Mouse (Mus musculus) MEL (cell line): ENCODE measurements around the gene Cox17. TPM values are rescaled to one million over a fixed set of nuclear protein-coding genes. Genes with fewer than 3 reads are reported as not detected.

ENCODE experiments used
- DNase-seq: peaks from one replicate; pipeline ENCODE4 v3.0.0; 2011; ENCODE audit warnings: low read depth, low spot score
- H3K27ac ChIP-seq: 2 replicates; pipeline ENCODE4 v1.5.1; 2012; ENCODE audit warnings: low read depth, mild to moderate bottlenecking, control low read depth, low read length, moderate library complexity; ENCODE audit not compliant: control insufficient read depth
- H3K27me3 ChIP-seq, 2 experiments: fragments of 150-350 bp in 1 of 2; sonication (generic) in 1 of 2; 2 replicates each; pipeline ENCODE4 v1.6.1; 2012; ENCODE audit warnings: low read length in 2 of 2, mild to moderate bottlenecking in 2 of 2, improper control_type of control experiment in 1 of 2, moderate library complexity in 1 of 2; ENCODE audit not compliant: insufficient read depth in 2 of 2, control insufficient read depth in 1 of 2
- H3K36me3 ChIP-seq, 2 experiments: 2 replicates each; pipeline ENCODE4 v1.6.1; 2012 to 2014; ENCODE audit warnings: low read length in 2 of 2, improper control_type of control experiment in 1 of 2, inconsistent platforms in 1 of 2, mild to moderate bottlenecking in 1 of 2; ENCODE audit not compliant: insufficient read depth in 2 of 2, control insufficient read depth in 1 of 2
- H3K4me1 ChIP-seq, 2 experiments: fragments of 150-350 bp in 1 of 2; sonication (generic) in 1 of 2; 2 replicates each; pipeline ENCODE4 v1.6.1; 2012; ENCODE audit warnings: low read length in 2 of 2, improper control_type of control experiment in 1 of 2, mild to moderate bottlenecking in 1 of 2; ENCODE audit not compliant: insufficient read depth in 2 of 2, control insufficient read depth in 1 of 2
- H3K4me3 ChIP-seq, 2 experiments: fragments of 150-350 bp in 1 of 2; sonication (generic) in 1 of 2; 2 replicates each; pipeline ENCODE4 v1.5.1; 2012; ENCODE audit warnings: low read depth in 2 of 2, low read length in 2 of 2, mild to moderate bottlenecking in 2 of 2, moderate library complexity in 2 of 2, control low read depth in 1 of 2, improper control_type of control experiment in 1 of 2; ENCODE audit not compliant: control insufficient read depth in 1 of 2, insufficient read depth in 1 of 2
- H3K79me2 ChIP-seq: 2 replicates; pipeline ENCODE4 v1.6.1; 2012; ENCODE audit warnings: mild to moderate bottlenecking, low read length, moderate library complexity; ENCODE audit not compliant: control insufficient read depth, poor library complexity, insufficient read depth
- H3K9ac ChIP-seq: 2 replicates; pipeline ENCODE4 v1.6.1; 2012; ENCODE audit warnings: low read depth, mild to moderate bottlenecking, control low read depth, low read length, moderate library complexity; ENCODE audit not compliant: control insufficient read depth, poor library complexity, severe bottlenecking
- H3K9me3 ChIP-seq: fragments of 150-350 bp; sonication (generic); replicated peaks from 2 replicates; pipeline ENCODE4 v1.6.1; 2012; ENCODE audit warnings: mild to moderate bottlenecking, low read length, improper control_type of control experiment, moderate library complexity; ENCODE audit not compliant: insufficient read depth
- CHD1 ChIP-seq: IDR thresholded peaks from 2 replicates; pipeline ENCODE4 v1.6.1; 2012; ENCODE audit warnings: low read depth, mild to moderate bottlenecking, inconsistent platforms, low read length, improper control_type of control experiment
- CTCF ChIP-seq, 3 experiments: IDR thresholded peaks in 2 of 3; conservative IDR thresholded peaks in 1 of 3; 2 replicates each; pipeline ENCODE4 v1.5.1; 2011 to 2012; ENCODE audit warnings: low read length in 3 of 3, low read depth in 2 of 3, mild to moderate bottlenecking in 2 of 3, improper control_type of control experiment in 1 of 3, inconsistent platforms in 1 of 3, mixed read lengths in 1 of 3, moderate library complexity in 1 of 3; ENCODE audit not compliant: control insufficient read depth in 1 of 3, insufficient read depth in 1 of 3, poor library complexity in 1 of 3, severe bottlenecking in 1 of 3
- E2F4 ChIP-seq: IDR thresholded peaks from 2 replicates; pipeline ENCODE4 v1.6.1; 2011; ENCODE audit warnings: low read depth, low read length, improper control_type of control experiment, borderline replicate concordance
- ELF1 ChIP-seq: IDR thresholded peaks from 2 replicates; pipeline ENCODE4 v1.6.1; 2014; ENCODE audit warnings: low read depth, mild to moderate bottlenecking, inconsistent platforms, low read length, improper control_type of control experiment, moderate library complexity
- GABPA ChIP-seq: IDR thresholded peaks from 2 replicates; pipeline ENCODE4 v1.6.1; 2012; ENCODE audit warnings: low read depth, mild to moderate bottlenecking, inconsistent platforms, low read length, improper control_type of control experiment, moderate library complexity
- GATA1 ChIP-seq: IDR thresholded peaks from 2 replicates; pipeline ENCODE4 v1.6.1; 2011; ENCODE audit warnings: low read depth, low read length, improper control_type of control experiment
- HCFC1 ChIP-seq: IDR thresholded peaks from 2 replicates; pipeline ENCODE4 v1.6.1; 2012; ENCODE audit warnings: low read depth, mild to moderate bottlenecking, inconsistent platforms, low read length, improper control_type of control experiment, moderate library complexity
- JUND ChIP-seq: IDR thresholded peaks from 2 replicates; pipeline ENCODE4 v1.6.1; 2011; ENCODE audit warnings: low read depth, mild to moderate bottlenecking, improper control_type of control experiment, low read length
- MAFK ChIP-seq: IDR thresholded peaks from 2 replicates; pipeline ENCODE4 v1.6.1; 2011; ENCODE audit warnings: low read depth, mild to moderate bottlenecking, low read length, improper control_type of control experiment, borderline replicate concordance
- MAX ChIP-seq: IDR thresholded peaks from 2 replicates; pipeline ENCODE4 v1.6.1; 2011; ENCODE audit warnings: low read length, improper control_type of control experiment
- MAZ ChIP-seq: IDR thresholded peaks from 2 replicates; pipeline ENCODE4 v1.6.1; 2012; ENCODE audit warnings: low read depth, mild to moderate bottlenecking, inconsistent platforms, low read length, improper control_type of control experiment
- MEF2A ChIP-seq: IDR thresholded peaks from 2 replicates; pipeline ENCODE4 v1.6.1; 2014; ENCODE audit warnings: low read depth, mild to moderate bottlenecking, inconsistent platforms, low read length, improper control_type of control experiment; ENCODE audit not compliant: poor library complexity, insufficient replicate concordance, severe bottlenecking; ENCODE audit errors: extremely low read depth
- MXI1 ChIP-seq: IDR thresholded peaks from 2 replicates; pipeline ENCODE4 v1.6.1; 2011; ENCODE audit warnings: mild to moderate bottlenecking, low read depth, low read length, improper control_type of control experiment
- NELFE ChIP-seq: IDR thresholded peaks from 2 replicates; pipeline ENCODE4 v1.6.1; 2011; ENCODE audit warnings: low read depth, low read length, improper control_type of control experiment
- NRF1 ChIP-seq: IDR thresholded peaks from 2 replicates; pipeline ENCODE4 v1.6.1; 2014; ENCODE audit warnings: low read depth, mild to moderate bottlenecking, inconsistent platforms, low read length, improper control_type of control experiment, moderate library complexity; ENCODE audit not compliant: poor library complexity, insufficient read depth, severe bottlenecking
- POLR2AphosphoS2 ChIP-seq: IDR thresholded peaks from 2 replicates; pipeline ENCODE4 v1.6.1; 2011; ENCODE audit warnings: low read length, improper control_type of control experiment
- RAD21 ChIP-seq: IDR thresholded peaks from 2 replicates; pipeline ENCODE4 v1.6.1; 2011; ENCODE audit warnings: mild to moderate bottlenecking, low read depth, low read length, improper control_type of control experiment
- SIN3A ChIP-seq: IDR thresholded peaks from 2 replicates; pipeline ENCODE4 v1.6.1; 2012; ENCODE audit warnings: low read length, improper control_type of control experiment, inconsistent platforms
- TCF12 ChIP-seq: IDR thresholded peaks from 2 replicates; pipeline ENCODE4 v1.6.1; 2014; ENCODE audit warnings: low read depth, mild to moderate bottlenecking, inconsistent platforms, low read length, improper control_type of control experiment, moderate library complexity
- USF1 ChIP-seq: IDR thresholded peaks from 2 replicates; pipeline ENCODE4 v1.6.1; 2014; ENCODE audit warnings: low read depth, mild to moderate bottlenecking, inconsistent platforms, low read length, improper control_type of control experiment, moderate library complexity
- ZC3H11A ChIP-seq: IDR thresholded peaks from 2 replicates; pipeline ENCODE4 v1.6.1; 2012; ENCODE audit warnings: low read depth, mild to moderate bottlenecking, inconsistent platforms, low read length, improper control_type of control experiment
- ZKSCAN1 ChIP-seq: IDR thresholded peaks from 2 replicates; pipeline ENCODE4 v1.6.1; 2012; ENCODE audit warnings: low read depth, mild to moderate bottlenecking, inconsistent platforms, low read length, improper control_type of control experiment, moderate library complexity
- ZMIZ1 ChIP-seq: IDR thresholded peaks from 2 replicates; pipeline ENCODE4 v1.6.1; 2012; ENCODE audit warnings: low read depth, mild to moderate bottlenecking, inconsistent platforms, low read length, improper control_type of control experiment, moderate library complexity
- ZNF384 ChIP-seq: IDR thresholded peaks from 2 replicates; pipeline ENCODE4 v1.6.1; 2012; ENCODE audit warnings: low read depth, mild to moderate bottlenecking, inconsistent platforms, low read length, improper control_type of control experiment
- polyA plus RNA-seq, 2 experiments: library from polyadenylated mRNA; stranded (reverse) in 1 of 2; unstranded in 1 of 2; fragments of >175 nt in 1 of 2; fragments of >200 nt in 1 of 2; gene quantifications; 2 replicates each; pipeline versions ENCODE4 v1.2.1 to v1.2.4; 2012; ENCODE audit warnings: low replicate concordance in 2 of 2, low read depth in 1 of 2; ENCODE audit not compliant: insufficient read length in 2 of 2, insufficient read depth in 1 of 2, missing spikeins in 1 of 2
- total RNA-seq: library from RNA; depleted of rRNA; stranded (reverse); fragments of 300-350 nt; gene quantifications from 2 replicates; pipeline ENCODE4 v1.2.3, GENCODE M21; 2012

Cox17 gene
- total and polyA plus RNA-seq, 3 experiments: 269 to 295 TPM; not detected in 1

GRCm38 (mm10) chr16:38324311-38324710 lies 22.5 kb upstream of the Cox17 start:
- H3K4me3 ChIP-seq: no peak overlapping the region
- peaks cover 0 to 3% of the 10 kb centered on the region in 2 experiments; a peak in 1 of 4 replicates for H3K27me3 ChIP-seq
- no peaks in the 10 kb centered on the region for H3K79me2 ChIP-seq
- H3K9me3 ChIP-seq: no peaks in the 10 kb centered on the region
- H3K4me1 ChIP-seq: no peaks in the 10 kb centered on the region
- H3K27ac ChIP-seq: no peak overlapping the region
- no peak for DNase-seq
- no peak overlapping the region for H3K9ac ChIP-seq
- no peaks in the 10 kb centered on the region for H3K36me3 ChIP-seq
- TF ChIP-seq MAFK (no peak), MXI1 (no peak), HCFC1 (no peak), NELFE (no peak), ZKSCAN1 (no peak), JUND (no peak), E2F4 (no peak), NRF1 (no peak), CTCF (IDR thresholded peaks at IDR 0.05 in 2 of 3, conservative IDR thresholded peaks at IDR 0.05 in 1 of 3; ENCODE audit: control insufficient read depth in 1 of 3, insufficient read depth in 1 of 3, low read depth in 2 of 3, low read length in 3 of 3, poor library complexity in 1 of 3, severe bottlenecking in 1 of 3) (no peak), ZC3H11A (no peak)

GRCm38 (mm10) chr16:38326778-38327397 lies 19.9 kb upstream of the Cox17 start:
- TF ChIP-seq GATA1: no peak
- TF ChIP-seq MAZ: no peak
- TF ChIP-seq HCFC1: no peak
- no peak for TF ChIP-seq MAFK
- TF ChIP-seq USF1: no peak
- no peak for TF ChIP-seq MAX
- no peak for TF ChIP-seq GABPA
- TF ChIP-seq E2F4: no peak
- no peak for TF ChIP-seq ZMIZ1
- no peak for TF ChIP-seq JUND
- no peak for TF ChIP-seq CHD1
- TF ChIP-seq RAD21: no peak
- TF ChIP-seq SIN3A: no peak
- no peak for TF ChIP-seq ZNF384
- no peak for TF ChIP-seq POLR2AphosphoS2
- TF ChIP-seq CTCF (IDR thresholded peaks at IDR 0.05 in 2 of 3, conservative IDR thresholded peaks at IDR 0.05 in 1 of 3; ENCODE audit: control insufficient read depth in 1 of 3, insufficient read depth in 1 of 3, low read depth in 2 of 3, low read length in 3 of 3, poor library complexity in 1 of 3, severe bottlenecking in 1 of 3): no peak
- no peak for TF ChIP-seq ELF1
- no peak for TF ChIP-seq MEF2A
- TF ChIP-seq TCF12: no peak
- Histone ChIP-seq H3K9ac (no peak overlapping the region), H3K36me3 (no peaks in the 10 kb centered on the region), H3K79me2 (no peaks in the 10 kb centered on the region), H3K9me3 (no peaks in the 10 kb centered on the region), H3K27ac (no peak overlapping the region), H3K4me1 (no peaks in the 10 kb centered on the region), H3K27me3 (peaks cover 0 to 3% of the 10 kb centered on the region in 2 experiments; a peak in 1 of 4 replicates), H3K4me3 (no peak overlapping the region)
- DNase-seq: no peak
